Mouse (Mus musculus) small intestine, adult 2 months (tissue): ENCODE results near the gene Gm11168.
"Not testable (repeated sequence)": the region's sequence is repeated elsewhere in the genome, so short reads cannot be mapped to it uniquely, and the experiment has no call there.

Source experiments
- CTCF ChIP-seq: fragments of 200-500 bp; IDR thresholded peaks from 2 replicates; pipeline ENCODE4 v1.5.1; 2012; ENCODE audit warnings: low read depth, mild to moderate bottlenecking, control low read depth, inconsistent platforms, low read length, moderate library complexity, mixed read lengths; ENCODE audit not compliant: insufficient replicate concordance, insufficient read length; ENCODE audit errors: extremely low read depth
- POLR2A ChIP-seq: fragments of 200-500 bp; IDR thresholded peaks from 2 replicates; pipeline ENCODE4 v1.6.1; 2012; ENCODE audit warnings: low read depth, mild to moderate bottlenecking, control low read depth, inconsistent platforms, low read length, moderate library complexity

GRCm38 (mm10) chr9:3006179-3006578, 3.0 kb downstream of the Gm11168 start:
- not testable (repeated sequence) for TF ChIP-seq POLR2A, CTCF
